Mouse (Mus musculus) heart, adult 8-10 months (tissue): ENCODE data around the gene Osbpl7. TPM values are rescaled to one million over a fixed set of nuclear protein-coding genes. Genes with fewer than 3 reads are reported as not detected.

ENCODE experiments used
- DNase-seq: peaks from one replicate; pipeline ENCODE4 v3.0.0; 2022; ENCODE audit warnings: low spot score
- total RNA-seq, 4 experiments: library from RNA; stranded (reverse); gene quantifications; 2 replicates each; pipeline ENCODE4 v1.2.4; 2022

Osbpl7 gene
- total RNA-seq, 4 experiments from 2014 or later, result 3.4 to 5.3 (median 3.9) TPM

DNA sequence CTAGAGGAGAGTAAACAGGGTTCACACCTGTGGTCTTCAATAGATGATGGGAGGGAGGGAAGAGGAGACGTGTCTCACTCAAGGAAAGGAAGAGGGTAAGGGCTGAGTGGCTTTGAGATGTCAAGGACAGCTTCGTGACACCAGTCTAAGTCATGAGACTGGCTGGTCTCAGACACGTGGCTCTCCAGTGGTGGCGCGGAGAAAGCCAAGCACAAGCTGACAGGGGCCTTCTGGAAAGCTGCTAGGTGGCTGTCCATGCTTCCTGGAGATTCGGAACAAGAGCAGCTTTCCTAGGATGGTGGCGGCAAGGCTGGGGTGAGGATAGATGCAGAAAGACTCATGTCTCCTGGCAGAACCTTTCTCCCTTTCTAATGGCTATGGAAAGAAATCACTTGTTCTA lies 11.5 kb upstream of the Osbpl7 start:
- no peak for DNase-seq

DNA sequence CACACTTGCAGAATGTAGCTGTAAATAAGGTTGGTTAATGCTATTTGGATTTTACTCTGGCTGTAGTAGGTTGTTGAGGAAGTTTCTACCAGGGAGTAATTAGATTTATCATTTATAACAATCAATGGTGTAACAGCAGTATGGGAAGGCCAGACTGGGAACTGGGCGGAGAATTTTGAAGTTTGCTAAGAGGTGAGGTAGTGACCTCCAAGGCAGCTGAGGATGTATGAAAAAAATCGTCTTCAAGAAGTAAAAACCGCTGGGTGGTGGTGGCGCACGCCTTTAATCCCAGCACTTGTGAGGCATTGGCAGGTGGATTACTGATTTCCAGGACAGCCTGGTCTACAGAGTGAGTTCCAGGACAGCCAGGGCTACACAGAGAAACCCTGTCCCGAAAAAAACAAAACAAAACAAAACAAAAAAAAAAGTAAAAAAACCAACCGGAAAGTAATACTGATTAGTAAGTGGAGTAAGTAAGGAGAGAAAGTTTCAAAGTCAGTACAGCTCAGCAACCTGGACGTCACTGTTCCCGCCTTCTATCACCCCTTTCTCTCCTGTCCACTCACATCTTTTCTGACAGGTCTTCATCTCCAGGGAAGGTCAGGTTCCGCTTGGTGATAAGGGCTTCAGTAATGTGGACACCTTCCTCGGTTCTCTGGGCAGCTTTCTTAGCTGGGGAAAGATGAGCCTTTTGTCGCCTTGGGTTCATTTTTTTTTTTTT lies 10.0 kb upstream of the Osbpl7 start:
- no peak for DNase-seq

DNA sequence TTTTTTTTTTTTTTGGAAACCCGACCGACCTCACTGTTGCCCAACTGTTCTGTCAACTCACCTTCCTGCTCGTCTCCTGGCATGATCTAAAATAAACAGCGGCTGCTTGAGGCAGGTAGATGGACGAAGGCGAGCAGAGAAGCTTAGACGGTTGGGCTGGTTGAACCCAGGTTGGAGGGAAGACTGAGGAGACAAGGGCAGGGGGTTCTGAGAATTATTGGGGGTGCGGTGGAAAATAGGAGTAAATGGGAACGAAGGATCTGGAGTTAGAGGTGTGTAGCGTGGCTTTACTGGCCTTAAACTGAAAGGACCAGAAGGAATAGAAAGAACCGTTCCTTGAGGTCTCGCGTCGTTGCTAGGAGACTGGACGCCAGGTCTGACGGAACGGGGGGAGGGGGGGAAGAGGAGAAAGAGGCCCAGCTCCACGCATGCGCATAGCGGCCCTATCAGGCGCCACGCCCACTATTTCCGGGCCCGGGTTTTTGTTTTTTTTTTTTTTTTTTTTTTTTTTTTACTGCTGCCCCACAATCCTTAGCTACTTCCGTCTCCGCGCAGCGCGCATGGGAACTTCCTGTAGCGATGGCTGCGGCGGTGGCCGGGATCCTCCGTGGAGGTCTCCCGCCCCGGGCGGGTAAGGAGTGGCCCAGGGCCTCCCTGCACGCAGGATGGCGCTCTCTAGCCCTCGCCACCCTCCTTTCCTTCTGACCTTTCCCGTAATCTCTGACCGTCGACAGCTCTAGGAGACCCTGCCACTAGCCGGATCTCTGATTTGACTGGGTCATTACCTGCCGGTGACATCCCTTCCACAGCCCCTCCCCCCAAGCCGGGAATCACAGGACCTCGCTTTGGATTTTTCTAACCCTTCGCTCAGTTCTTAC lies 9.2 kb upstream of the Osbpl7 start, which contains the start of the genes Lrrc46 and Mrpl10:
Gene Lrrc46 (minus strand): TSS at position 386 of the 878 bp plus-strand sequence.
Gene Mrpl10 (plus strand): TSS at position 539 of the 878 bp plus-strand sequence.
- DNase-seq, result peak; percentile 76

- DNase-seq, result no peak
These were observed 5.5 kb upstream of the Osbpl7 start for GRCm38 (mm10) chr11:97044902-97045301.

DNA sequence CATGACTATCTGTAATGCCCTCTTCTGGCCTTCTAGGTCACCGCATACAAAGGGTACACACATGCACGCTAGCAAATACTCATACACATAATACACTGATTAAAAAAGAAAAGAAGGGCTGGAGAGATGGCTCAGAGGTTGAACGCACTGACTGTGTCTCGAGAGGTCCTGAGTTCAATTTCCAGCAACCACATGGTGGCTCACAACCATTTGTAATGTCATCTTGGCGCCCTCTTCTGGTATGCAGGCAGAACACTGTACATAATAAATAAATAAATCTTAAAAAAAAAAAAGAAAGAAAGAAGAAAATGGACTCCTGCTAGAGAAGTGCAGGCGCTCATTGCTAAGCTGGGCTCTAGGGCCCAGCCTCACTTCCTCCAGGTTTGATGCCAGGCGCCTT lies 4.6 kb upstream of the Osbpl7 start:
- DNase-seq, result no peak

GRCm38 (mm10) chr11:97048090-97048650 lies 2.3 kb upstream of the Osbpl7 start:
- DNase-seq, result no peak

- DNase-seq, result no peak
These were observed 839 bp upstream of the Osbpl7 start for GRCm38 (mm10) chr11:97049492-97050085.

DNA sequence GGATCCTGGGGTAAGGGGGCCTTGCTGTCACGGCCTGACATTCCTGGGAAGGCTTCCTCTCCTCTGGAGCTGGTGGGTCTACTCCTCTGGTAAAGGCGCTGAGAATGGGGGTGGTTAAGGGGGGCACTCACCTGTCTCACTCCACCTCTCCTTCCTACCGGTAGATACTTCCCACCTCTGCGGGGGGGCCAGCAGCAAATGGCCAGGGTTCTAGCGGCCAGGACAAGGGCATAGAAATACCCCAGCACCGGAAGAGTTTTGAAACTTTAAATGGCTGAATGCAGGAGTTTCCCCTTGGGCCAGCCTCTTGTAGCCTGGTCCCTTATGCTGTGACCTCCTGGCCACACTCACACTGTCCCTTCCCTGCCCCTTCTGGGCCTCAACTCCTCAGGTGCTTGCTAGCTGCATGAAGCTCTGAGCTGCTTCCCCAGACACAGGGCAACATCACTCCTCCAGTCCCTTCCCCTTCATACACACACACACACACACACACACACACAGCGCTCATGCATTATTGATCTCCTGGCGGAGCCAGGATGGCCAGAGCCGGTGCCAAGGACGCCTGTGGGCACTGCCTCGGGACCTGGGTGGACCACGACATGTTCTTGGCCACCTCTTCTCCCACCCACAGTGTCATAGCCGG lies 637 bp downstream of the Osbpl7 start:
- no peak for DNase-seq

DNA sequence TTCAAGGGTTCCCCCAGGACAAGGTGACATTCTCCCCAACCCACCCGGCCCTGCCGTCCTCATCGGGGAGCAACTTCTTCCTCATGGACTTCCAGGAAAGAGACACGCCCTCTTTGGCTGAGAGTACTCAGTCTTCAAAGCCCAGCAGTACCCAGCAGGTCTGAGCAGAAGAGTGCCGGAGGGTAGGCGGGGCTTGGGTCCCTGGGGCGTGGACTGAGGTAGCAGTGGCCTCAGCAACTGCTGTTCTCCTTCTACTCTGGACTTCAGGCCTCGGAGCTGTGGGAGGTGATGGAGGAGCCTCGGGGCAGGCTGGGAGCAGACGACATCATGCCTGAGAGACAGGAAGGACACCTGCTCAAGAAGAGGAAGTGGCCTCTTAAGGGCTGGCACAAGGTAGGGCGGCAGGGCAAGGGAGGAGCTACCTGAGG lies 1.8 kb downstream of the Osbpl7 start:
- no peak for DNase-seq

DNA sequence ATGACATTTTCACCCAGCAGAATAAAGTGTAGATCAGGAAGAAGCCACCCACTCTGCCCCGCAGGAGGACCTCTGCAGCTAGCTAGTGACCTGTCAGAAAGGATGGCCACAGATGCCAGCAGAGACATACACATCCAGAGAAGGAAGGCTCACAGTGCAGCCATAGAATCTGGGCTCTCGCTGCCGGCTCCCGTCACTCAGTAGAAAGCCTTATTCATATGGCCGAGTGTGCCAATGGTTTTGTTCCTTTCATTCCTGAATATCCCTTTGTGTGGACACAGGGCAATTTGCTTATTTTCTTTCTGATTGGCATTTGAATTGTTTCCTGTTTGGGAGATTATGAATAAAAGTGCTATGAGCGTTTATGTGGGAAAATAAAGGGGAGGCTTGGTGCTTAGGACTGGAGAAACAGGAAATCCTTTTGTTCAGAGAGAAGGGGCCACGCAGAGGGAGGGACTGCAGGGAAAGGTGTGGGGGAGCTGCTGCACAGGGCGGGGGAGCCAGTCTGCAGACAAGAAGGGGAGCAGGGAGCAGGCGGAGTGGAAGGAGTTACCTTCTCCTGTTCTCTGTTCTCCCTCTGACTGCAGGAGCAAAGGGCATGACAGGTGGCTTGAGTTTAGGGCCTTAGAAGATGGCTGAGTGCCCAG lies 13.0 kb downstream of the Osbpl7 start:
- no peak for DNase-seq

- no peak for DNase-seq
These were observed 13.5 kb downstream of the Osbpl7 start for GRCm38 (mm10) chr11:97063921-97064295.

DNA sequence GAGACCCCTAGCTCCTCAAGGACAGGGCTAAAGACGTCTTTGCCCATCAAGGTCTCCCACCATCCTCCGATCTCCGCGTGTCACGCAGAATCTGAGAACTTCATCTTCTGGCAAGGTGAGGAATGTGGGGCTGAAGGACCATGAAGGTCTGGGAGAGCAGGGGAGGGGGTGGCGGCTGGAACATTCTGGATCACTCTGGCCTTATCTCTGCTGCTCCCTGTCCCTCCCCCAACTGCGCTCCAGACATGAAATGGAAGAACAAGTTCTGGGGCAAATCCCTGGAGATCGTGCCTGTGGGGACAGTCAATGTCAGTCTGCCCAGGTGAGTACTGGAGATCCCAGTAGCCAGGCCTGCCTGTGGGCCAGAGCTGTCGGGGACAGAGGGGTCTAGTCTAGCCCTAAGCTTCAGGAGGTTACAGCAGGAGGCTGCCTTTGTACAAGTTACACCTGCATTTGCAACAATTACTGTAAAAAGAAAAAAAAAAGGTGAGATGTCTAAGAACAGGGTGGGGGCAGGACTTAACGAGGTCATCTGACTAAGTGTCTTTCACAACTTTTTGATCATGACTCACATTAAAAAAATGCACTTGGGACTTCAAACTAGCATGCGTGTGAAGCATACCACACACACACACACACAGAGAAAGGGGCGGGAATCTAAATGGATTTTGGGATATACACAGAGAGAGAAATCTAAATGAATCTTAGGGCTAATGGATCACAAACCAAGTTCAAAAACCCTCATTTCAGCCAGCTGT lies 15.3 kb downstream of the Osbpl7 start:
- DNase-seq, result no peak

GRCm38 (mm10) chr11:97066656-97067360 lies 16.4 kb downstream of the Osbpl7 start:
- DNase-seq, result no peak

- no peak for DNase-seq
These were observed 18.9 kb downstream of the Osbpl7 start for GRCm38 (mm10) chr11:97069333-97069732.

- no peak for DNase-seq
These were observed 19.3 kb downstream of the Osbpl7 start for GRCm38 (mm10) chr11:97069770-97070169.

- DNase-seq, result peak; percentile 24
These were observed 20.7 kb downstream of the Osbpl7 start for GRCm38 (mm10) chr11:97071129-97071528.

- DNase-seq, result no peak
These were observed 22.1 kb downstream of the Osbpl7 start for GRCm38 (mm10) chr11:97072533-97072932.

- DNase-seq, result no peak
These were observed 23.8 kb downstream of the Osbpl7 start for GRCm38 (mm10) chr11:97074235-97074634.

DNA sequence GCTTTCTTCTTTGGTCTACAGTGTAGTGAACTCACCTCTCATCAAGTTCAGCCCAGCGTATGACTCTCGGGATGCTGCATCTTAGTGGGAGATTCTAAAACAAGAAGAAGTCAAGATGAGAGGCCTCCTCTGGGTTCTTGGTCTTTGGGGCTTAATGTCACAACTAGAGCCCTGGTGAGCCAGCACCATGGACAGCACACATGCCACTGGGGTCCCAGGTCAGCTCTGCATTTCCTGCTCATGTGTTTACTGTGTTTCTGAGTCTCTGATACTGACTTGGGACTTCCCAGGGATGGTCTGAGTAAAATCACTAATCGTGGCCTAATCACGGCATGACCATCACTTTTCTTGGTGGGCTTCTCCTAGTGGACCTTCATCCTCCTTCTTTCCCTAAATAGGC lies 28.3 kb downstream of the Osbpl7 start:
- DNase-seq, result no peak

GRCm38 (mm10) chr11:97080291-97080690 lies 29.9 kb downstream of the Osbpl7 start:
- DNase-seq, result no peak
